Mouse (Mus musculus) liver, embryonic 14.5 days (tissue): ENCODE results near the gene Pcsk5.

Experiments
- CTCF ChIP-seq: IDR thresholded peaks from 2 replicates; pipeline ENCODE4 v1.5.1; 2016; ENCODE audit warnings: antibody characterized with exemption, low read depth, control low read depth
- EP300 ChIP-seq: IDR thresholded peaks from 2 replicates; pipeline ENCODE4 v1.6.1; 2016; ENCODE audit warnings: antibody characterized with exemption, low read depth

DNA sequence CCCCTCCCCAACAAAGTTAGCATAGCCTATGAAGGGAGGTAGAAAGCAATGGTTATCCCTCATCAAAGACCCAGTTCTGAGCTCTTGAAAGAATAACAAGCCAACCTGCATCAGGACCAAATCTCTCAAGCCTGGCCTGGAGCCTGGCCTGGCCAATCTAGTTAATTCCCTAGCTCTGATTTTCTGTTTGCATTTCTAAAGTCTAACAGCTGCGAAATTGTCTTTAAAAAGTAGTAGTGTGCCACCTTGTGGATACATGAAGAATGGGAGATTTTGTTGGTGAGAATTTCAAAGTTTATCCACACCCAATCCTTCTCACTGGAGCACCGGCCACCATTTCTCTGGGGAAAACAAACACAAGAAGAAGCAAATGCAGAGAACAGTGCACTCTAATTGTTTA is 449.0 kb downstream of the Pcsk5 start:
- TF ChIP-seq CTCF (peak; percentile 59), EP300 (no peak)
